Mouse (Mus musculus) kidney, postnatal 36 days (tissue): Measurements from ENCODE around the gene Prl.
"Not testable (repeated sequence)": the region's sequence is repeated elsewhere in the genome, so short reads cannot be mapped to it uniquely, and the experiment has no call there.

ENCODE experiments used
- DNase-seq, 2 experiments: peaks; one replicate each; pipeline ENCODE4 v3.0.0; 2021 to 2022; ENCODE audit warnings: mixed read lengths in 2 of 2

Gene Prl

GRCm38 (mm10) chr13:27057270-27057669, at the start of gene Prl:
TSS of gene Prl (plus strand) at chr13:27057570.
- DNase-seq, result no peak

GRCm38 (mm10) chr13:27026614-27027013, 30.8 kb upstream of the Prl start:
- no peak for DNase-seq

GRCm38 (mm10) chr13:27027376-27027775, 30.0 kb upstream of the Prl start:
- DNase-seq, result no peak

GRCm38 (mm10) chr13:27028501-27029240, 28.7 kb upstream of the Prl start:
- no peak for DNase-seq

- DNase-seq, result peak in 1 of 2 experiments; percentile 4
These were observed 26.1 kb upstream of the Prl start for GRCm38 (mm10) chr13:27031101-27031852.

GRCm38 (mm10) chr13:27031853-27032240, 25.5 kb upstream of the Prl start:
- DNase-seq, result no peak

- DNase-seq, result no peak
These were observed 24.4 kb upstream of the Prl start for GRCm38 (mm10) chr13:27032998-27033397.

DNA sequence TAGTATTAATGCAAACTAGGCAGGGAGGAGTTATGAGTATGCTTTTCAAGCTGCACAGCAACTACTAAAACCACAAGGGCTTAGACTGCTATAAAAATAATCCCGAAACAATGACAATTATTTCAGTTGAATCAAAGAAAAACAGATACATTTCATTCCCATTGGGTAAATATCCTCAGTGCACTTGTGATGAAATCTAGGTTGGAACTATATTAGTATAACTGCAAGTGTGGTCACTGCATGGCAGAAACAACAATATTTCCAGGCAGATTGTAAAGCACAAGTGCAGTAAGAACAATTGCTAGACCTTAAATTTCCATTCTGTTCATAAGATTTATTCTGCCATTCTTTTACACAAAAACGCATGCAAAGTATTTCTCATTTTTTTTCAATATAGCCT, 15.2 kb upstream of the Prl start:
- no peak for DNase-seq

GRCm38 (mm10) chr13:27043326-27043725, 14.0 kb upstream of the Prl start:
- DNase-seq, result no peak

- no peak for DNase-seq
These were observed 1.8 kb downstream of the Prl start for GRCm38 (mm10) chr13:27059177-27059576.

- not testable (repeated sequence) for DNase-seq
These were observed 36.5 kb downstream of the Prl start, which contains the start of gene Prl3d1 for GRCm38 (mm10) chr13:27093890-27094289. TSS of gene Prl3d1 (plus strand) at chr13:27094190.
